Mouse (Mus musculus) lung, adult 2 months (tissue): ENCODE data around the gene Git1.

Source experiments
- CTCF ChIP-seq: fragments of 200-500 bp; IDR thresholded peaks from 2 replicates; pipeline ENCODE4 v1.5.1; 2011; ENCODE audit warnings: mild to moderate bottlenecking, low read length, control low read depth; ENCODE audit not compliant: insufficient read depth
- POLR2A ChIP-seq: fragments of 200-500 bp; IDR thresholded peaks from 2 replicates; pipeline ENCODE4 v1.6.1; 2011; ENCODE audit warnings: low read depth, mild to moderate bottlenecking, control low read depth, low read length, borderline replicate concordance; ENCODE audit errors: extremely low read depth

DNA sequence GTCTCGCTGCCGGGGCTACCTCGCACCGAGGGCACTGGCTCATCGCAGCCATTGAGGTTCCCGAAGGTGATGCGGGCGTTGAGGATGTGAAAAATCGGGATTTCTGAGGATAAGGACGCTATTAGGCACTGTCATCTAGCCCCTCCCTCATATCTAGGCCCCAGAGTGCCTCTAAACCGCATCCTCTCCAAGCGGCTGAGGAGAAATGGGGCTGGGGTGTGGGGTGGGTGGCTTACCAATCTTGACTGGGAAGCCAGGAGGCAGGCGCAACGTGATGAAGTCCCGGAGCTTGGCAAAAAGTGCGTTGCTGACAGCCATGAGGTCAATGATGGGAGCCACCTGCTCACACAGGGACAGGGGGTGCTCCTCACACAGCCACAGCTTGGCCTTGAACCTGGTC, 20.6 kb upstream of the Git1 start:
- TF ChIP-seq POLR2A (no peak), CTCF (no peak)
